Mouse (Mus musculus): ENCODE measurements at regions not wholly inside any gene's neighbourhood (a gene's known extent, or its start where the extent isn't known, plus 50 kb on each side); places are given as distances from the start of the nearest gene placed in this dataset.

- ATAC-seq (ENCODE audit: insufficient number of reproducible peaks, low FRiP score, low TSS enrichment, low read depth) (no peak), DNase-seq (ENCODE audit: low spot score) (no peak)
- no peak overlapping the region for H3K4me2 ChIP-seq (ENCODE audit: low read depth, severe bottlenecking)
- H3K4me3 ChIP-seq (ENCODE audit: low read depth, low read length), result no peak overlapping the region
- no peaks in the 10 kb centered on the region for H3K9me3 ChIP-seq (ENCODE audit: control insufficient read depth, low read length)
- H3K9ac ChIP-seq (ENCODE audit: low read length), result no peak overlapping the region
- no peaks in the 10 kb centered on the region for H3K36me3 ChIP-seq (ENCODE audit: control insufficient read depth, insufficient read depth, low read length)
- WGBS, result 63% methylated on average over 1 of the region's 1 CpGs
- H3K27ac ChIP-seq (replicated peaks; ENCODE audit: low read depth, low read length), result no peak overlapping the region
- H3K4me1 ChIP-seq (ENCODE audit: control insufficient read depth, insufficient read depth, low read length), result peaks cover 3% of the 10 kb centered on the region; the same call in 1 of the 2 replicates
- H3K27me3 ChIP-seq (ENCODE audit: control insufficient read depth, insufficient read depth, low read length), result no peaks in the 10 kb centered on the region
Observed at GRCm38 (mm10) chr9:30848249-30848648, 74.0 kb downstream of the Adamts15 start.

GRCm38 (mm10) chr9:30845609-30846290 lies 76.5 kb downstream of the Adamts15 start:
- no peaks in the 10 kb centered on the region for H3K27me3 ChIP-seq (ENCODE audit: control insufficient read depth, insufficient read depth, low read length)
- no peak overlapping the region for H3K27ac ChIP-seq (replicated peaks; ENCODE audit: low read depth, low read length)
- H3K9ac ChIP-seq (ENCODE audit: low read length), result no peak overlapping the region
- ATAC-seq (ENCODE audit: insufficient number of reproducible peaks, low FRiP score, low TSS enrichment, low read depth), result no peak
- H3K4me3 ChIP-seq (ENCODE audit: low read depth, low read length), result no peak overlapping the region
- H3K36me3 ChIP-seq (ENCODE audit: control insufficient read depth, insufficient read depth, low read length), result no peaks in the 10 kb centered on the region
- 65% methylated on average over 10 of the region's 10 CpGs for WGBS
- no peaks in the 10 kb centered on the region for H3K9me3 ChIP-seq (ENCODE audit: control insufficient read depth, low read length)
- no peak for DNase-seq (ENCODE audit: low spot score)
- no peaks in the 10 kb centered on the region; the same call in 1 of the 2 replicates for H3K4me1 ChIP-seq (ENCODE audit: control insufficient read depth, insufficient read depth, low read length)
- H3K4me2 ChIP-seq (ENCODE audit: low read depth, severe bottlenecking), result no peak overlapping the region

- Histone ChIP-seq H3K9me3 (ENCODE audit: control insufficient read depth, low read length) (no peaks in the 10 kb centered on the region), H3K27ac (replicated peaks; ENCODE audit: low read depth, low read length) (no peak overlapping the region), H3K4me1 (ENCODE audit: control insufficient read depth, insufficient read depth, low read length) (no peaks in the 10 kb centered on the region), H3K4me3 (ENCODE audit: low read depth, low read length) (no peak overlapping the region), H3K4me2 (ENCODE audit: low read depth, severe bottlenecking) (no peak overlapping the region), H3K27me3 (ENCODE audit: control insufficient read depth, insufficient read depth, low read length) (no peaks in the 10 kb centered on the region), H3K36me3 (ENCODE audit: control insufficient read depth, insufficient read depth, low read length) (no peaks in the 10 kb centered on the region), H3K9ac (ENCODE audit: low read length) (no peak overlapping the region)
- DNase-seq (ENCODE audit: low spot score) (no peak), ATAC-seq (ENCODE audit: insufficient number of reproducible peaks, low FRiP score, low TSS enrichment, low read depth) (peak; percentile 31; the same call in 1 of the 2 replicates)
- 54% methylated on average over 8 of the region's 8 CpGs for WGBS
Observed at GRCm38 (mm10) chr9:30844079-30844563, 78.1 kb downstream of the Adamts15 start.

GRCm38 (mm10) chr9:30834908-30835307 lies 87.3 kb downstream of the Adamts15 start:
- Histone ChIP-seq H3K36me3 (ENCODE audit: control insufficient read depth, insufficient read depth, low read length) (no peaks in the 10 kb centered on the region), H3K4me3 (ENCODE audit: low read depth, low read length) (no peak overlapping the region), H3K9me3 (ENCODE audit: control insufficient read depth, low read length) (no peaks in the 10 kb centered on the region), H3K27ac (replicated peaks; ENCODE audit: low read depth, low read length) (peak overlapping the region; percentile 87), H3K4me2 (ENCODE audit: low read depth, severe bottlenecking) (no peak overlapping the region), H3K4me1 (ENCODE audit: control insufficient read depth, insufficient read depth, low read length) (peaks cover 3% of the 10 kb centered on the region; the same call in 1 of the 2 replicates), H3K27me3 (ENCODE audit: control insufficient read depth, insufficient read depth, low read length) (no peaks in the 10 kb centered on the region), H3K9ac (ENCODE audit: low read length) (no peak overlapping the region)
- no peak for DNase-seq (ENCODE audit: low spot score)
- WGBS, result 44% methylated on average over 4 of the region's 4 CpGs
- ATAC-seq (ENCODE audit: insufficient number of reproducible peaks, low FRiP score, low TSS enrichment, low read depth), result peak; percentile 40; the same call in 1 of the 2 replicates

- WGBS, result 33% methylated on average over 10 of the region's 10 CpGs
- ATAC-seq (ENCODE audit: insufficient number of reproducible peaks, low FRiP score, low TSS enrichment, low read depth) (peak; percentile 73), DNase-seq (ENCODE audit: low spot score) (peak; percentile 50)
- Histone ChIP-seq H3K27ac (replicated peaks; ENCODE audit: low read depth, low read length) (peak overlapping the region; percentile 87), H3K4me1 (ENCODE audit: control insufficient read depth, insufficient read depth, low read length) (peaks cover 3% of the 10 kb centered on the region; the same call in 1 of the 2 replicates), H3K4me2 (ENCODE audit: low read depth, severe bottlenecking) (no peak overlapping the region), H3K36me3 (ENCODE audit: control insufficient read depth, insufficient read depth, low read length) (no peaks in the 10 kb centered on the region), H3K9me3 (ENCODE audit: control insufficient read depth, low read length) (no peaks in the 10 kb centered on the region), H3K4me3 (ENCODE audit: low read depth, low read length) (no peak overlapping the region), H3K9ac (ENCODE audit: low read length) (no peak overlapping the region), H3K27me3 (ENCODE audit: control insufficient read depth, insufficient read depth, low read length) (no peaks in the 10 kb centered on the region)
Observed at GRCm38 (mm10) chr9:30834565-30834905, 87.7 kb downstream of the Adamts15 start.

GRCm38 (mm10) chr9:30833836-30834564 lies 88.3 kb downstream of the Adamts15 start:
- peak; percentile 78 for ATAC-seq (ENCODE audit: insufficient number of reproducible peaks, low FRiP score, low TSS enrichment, low read depth)
- no peak overlapping the region for H3K4me3 ChIP-seq (ENCODE audit: low read depth, low read length)
- peak; percentile 54 for DNase-seq (ENCODE audit: low spot score)

GRCm38 (mm10) chr9:30829158-30829870 lies 92.9 kb downstream of the Adamts15 start:
- 92% methylated on average over 3 of the region's 3 CpGs for WGBS
- Histone ChIP-seq H3K27ac (replicated peaks; ENCODE audit: low read depth, low read length) (no peak overlapping the region), H3K9ac (ENCODE audit: low read length) (no peak overlapping the region), H3K4me1 (ENCODE audit: control insufficient read depth, insufficient read depth, low read length) (peaks cover 3% of the 10 kb centered on the region; the same call in 1 of the 2 replicates), H3K36me3 (ENCODE audit: control insufficient read depth, insufficient read depth, low read length) (no peaks in the 10 kb centered on the region), H3K4me2 (ENCODE audit: low read depth, severe bottlenecking) (no peak overlapping the region), H3K27me3 (ENCODE audit: control insufficient read depth, insufficient read depth, low read length) (no peaks in the 10 kb centered on the region), H3K4me3 (ENCODE audit: low read depth, low read length) (no peak overlapping the region), H3K9me3 (ENCODE audit: control insufficient read depth, low read length) (no peaks in the 10 kb centered on the region)
- DNase-seq (ENCODE audit: low spot score), result no peak
- ATAC-seq (ENCODE audit: insufficient number of reproducible peaks, low FRiP score, low TSS enrichment, low read depth), result no peak

More at GRCm38 (mm10) chr9:30833836-30834564, 88.3 kb downstream of the Adamts15 start:
- WGBS, result 60% methylated on average over 15 of the region's 15 CpGs
- H3K9me3 ChIP-seq (ENCODE audit: control insufficient read depth, low read length), result no peaks in the 10 kb centered on the region
- H3K4me2 ChIP-seq (ENCODE audit: low read depth, severe bottlenecking), result no peak overlapping the region
- H3K9ac ChIP-seq (ENCODE audit: low read length), result no peak overlapping the region
- H3K27ac ChIP-seq (replicated peaks; ENCODE audit: low read depth, low read length), result peak overlapping the region; percentile 87
- peaks cover 3% of the 10 kb centered on the region; the same call in 1 of the 2 replicates for H3K4me1 ChIP-seq (ENCODE audit: control insufficient read depth, insufficient read depth, low read length)
- no peaks in the 10 kb centered on the region for H3K27me3 ChIP-seq (ENCODE audit: control insufficient read depth, insufficient read depth, low read length)
- H3K36me3 ChIP-seq (ENCODE audit: control insufficient read depth, insufficient read depth, low read length), result no peaks in the 10 kb centered on the region

GRCm38 (mm10) chr9:30827780-30828179 lies 94.5 kb downstream of the Adamts15 start:
- H3K4me3 ChIP-seq (ENCODE audit: low read depth, low read length), result no peak overlapping the region
- H3K4me1 ChIP-seq (ENCODE audit: control insufficient read depth, insufficient read depth, low read length), result no peaks in the 10 kb centered on the region
- no peak overlapping the region for H3K27ac ChIP-seq (replicated peaks; ENCODE audit: low read depth, low read length)
- no peak overlapping the region for H3K4me2 ChIP-seq (ENCODE audit: low read depth, severe bottlenecking)
- no peak overlapping the region for H3K9ac ChIP-seq (ENCODE audit: low read length)
- WGBS, result 64% methylated on average over 1 of the region's 1 CpGs
- ATAC-seq (ENCODE audit: insufficient number of reproducible peaks, low FRiP score, low TSS enrichment, low read depth), result no peak
- H3K36me3 ChIP-seq (ENCODE audit: control insufficient read depth, insufficient read depth, low read length), result no peaks in the 10 kb centered on the region
- no peaks in the 10 kb centered on the region for H3K9me3 ChIP-seq (ENCODE audit: control insufficient read depth, low read length)
- H3K27me3 ChIP-seq (ENCODE audit: control insufficient read depth, insufficient read depth, low read length), result no peaks in the 10 kb centered on the region
- no peak for DNase-seq (ENCODE audit: low spot score)

Data from limb, embryonic 11.5 days (tissue).